Mouse (Mus musculus): ENCODE results near the gene Glrx5. TPM values are rescaled to one million over a fixed set of nuclear protein-coding genes. Genes with fewer than 3 reads are reported as not detected.
A peak's percentile ranks its signal among the peaks of the same experiment; 100 is the strongest.

Glrx5 gene
- polyA plus RNA-seq, 1 experiment from 2014 or later = 157 TPM

- Histone ChIP-seq H3K4me3 (peak overlapping the region; percentile 56), H3K4me1 (peaks cover 19% of the 10 kb centered on the region), H3K9ac (no peak overlapping the region), H3K27me3 (peaks cover 57% of the 10 kb centered on the region), H3K9me3 (replicated peaks) (no peaks in the 10 kb centered on the region), H3K27ac (no peak overlapping the region), H3K4me2 (replicated peaks) (peak overlapping the region; percentile 97), H3K36me3 (no peaks in the 10 kb centered on the region)
- under 1% methylated on average over 13 of the region's 13 CpGs for WGBS
- ATAC-seq (ENCODE audit: low FRiP score) = peak; percentile 56
These were observed 23.7 kb upstream of the Glrx5 start for GRCm38 (mm10) chr12:105008752-105009178.

- Histone ChIP-seq H3K4me1 (peaks cover 19% of the 10 kb centered on the region), H3K36me3 (no peaks in the 10 kb centered on the region), H3K4me2 (replicated peaks) (peak within 1 kb of the TSS; percentile 97), H3K27ac (no peak within 1 kb of the TSS), H3K27me3 (peaks cover 57% of the 10 kb centered on the region), H3K9ac (peak within 1 kb of the TSS; percentile 53), H3K4me3 (peak within 1 kb of the TSS; percentile 56), H3K9me3 (replicated peaks) (no peaks in the 10 kb centered on the region)
- WGBS = 1% methylated on average over 66 of the region's 66 CpGs
- ATAC-seq (ENCODE audit: low FRiP score) = peak; percentile 71
These were observed 22.9 kb upstream of the Glrx5 start, which contains the start of gene Syne3 for GRCm38 (mm10) chr12:105009370-105010212. Syne3 (minus strand) TSS chr12:105009809.

GRCm38 (mm10) chr12:105010213-105010790 lies 22.2 kb upstream of the Glrx5 start:
- Histone ChIP-seq H3K36me3 (no peaks in the 10 kb centered on the region), H3K4me2 (replicated peaks) (peak overlapping the region; percentile 97), H3K4me3 (peak overlapping the region; percentile 56), H3K4me1 (peaks cover 19% of the 10 kb centered on the region), H3K9me3 (replicated peaks) (no peaks in the 10 kb centered on the region), H3K27me3 (peaks cover 52% of the 10 kb centered on the region), H3K9ac (peak overlapping the region; percentile 53; the same call in 1 of the 2 replicates), H3K27ac (no peak overlapping the region)
- ATAC-seq (ENCODE audit: low FRiP score) = peak; percentile 15; the same call in 1 of the 2 replicates
- 11% methylated on average over 9 of the region's 9 CpGs for WGBS

GRCm38 (mm10) chr12:105011589-105011988 lies 20.9 kb upstream of the Glrx5 start:
- Histone ChIP-seq H3K36me3 (no peaks in the 10 kb centered on the region), H3K4me1 (peaks cover 27% of the 10 kb centered on the region), H3K27ac (no peak overlapping the region), H3K4me3 (no peak overlapping the region), H3K27me3 (peaks cover 51% of the 10 kb centered on the region), H3K4me2 (replicated peaks) (no peak overlapping the region), H3K9ac (no peak overlapping the region), H3K9me3 (replicated peaks) (no peaks in the 10 kb centered on the region)
- WGBS = 100% methylated on average over 1 of the region's 1 CpGs
- ATAC-seq (ENCODE audit: low FRiP score) = no peak

GRCm38 (mm10) chr12:105012314-105012713 lies 20.2 kb upstream of the Glrx5 start:
- Histone ChIP-seq H3K4me2 (replicated peaks) (no peak overlapping the region), H3K4me3 (no peak overlapping the region), H3K9ac (no peak overlapping the region), H3K36me3 (no peaks in the 10 kb centered on the region), H3K9me3 (replicated peaks) (no peaks in the 10 kb centered on the region), H3K4me1 (peaks cover 30% of the 10 kb centered on the region), H3K27ac (no peak overlapping the region), H3K27me3 (peaks cover 47% of the 10 kb centered on the region)
- 95% methylated on average over 4 of the region's 4 CpGs for WGBS
- no peak for ATAC-seq (ENCODE audit: low FRiP score)

- Histone ChIP-seq H3K27me3 (peaks cover 39% of the 10 kb centered on the region), H3K9ac (no peak overlapping the region), H3K4me2 (replicated peaks) (no peak overlapping the region), H3K4me1 (peaks cover 30% of the 10 kb centered on the region), H3K27ac (no peak overlapping the region), H3K9me3 (replicated peaks) (no peaks in the 10 kb centered on the region), H3K4me3 (no peak overlapping the region), H3K36me3 (no peaks in the 10 kb centered on the region)
- 47% methylated on average over 17 of the region's 17 CpGs for WGBS
- no peak for ATAC-seq (ENCODE audit: low FRiP score)
These were observed 19.4 kb upstream of the Glrx5 start for GRCm38 (mm10) chr12:105013065-105013464.

GRCm38 (mm10) chr12:105016199-105016598 lies 16.3 kb upstream of the Glrx5 start:
- ATAC-seq (ENCODE audit: low FRiP score) = no peak
- H3K4me1 ChIP-seq = peaks cover 16% of the 10 kb centered on the region
- no peak overlapping the region for H3K27ac ChIP-seq
- H3K36me3 ChIP-seq = no peaks in the 10 kb centered on the region
- H3K4me3 ChIP-seq = no peak overlapping the region
- H3K9me3 ChIP-seq (replicated peaks) = no peaks in the 10 kb centered on the region
- H3K4me2 ChIP-seq (replicated peaks) = no peak overlapping the region
- H3K27me3 ChIP-seq = 0 out of 2 replicates have a peak, but pooled peaks cover 9% of the 10 kb centered on the region
- WGBS = 61% methylated on average over 4 of the region's 4 CpGs
- H3K9ac ChIP-seq = no peak overlapping the region

- 58% methylated on average over 10 of the region's 10 CpGs for WGBS
- H3K4me1 ChIP-seq = peaks cover 16% of the 10 kb centered on the region
- H3K4me3 ChIP-seq = no peak overlapping the region
- H3K9me3 ChIP-seq (replicated peaks) = no peaks in the 10 kb centered on the region
- H3K27me3 ChIP-seq = 0 out of 2 replicates have a peak, but pooled peaks cover 9% of the 10 kb centered on the region
- H3K4me2 ChIP-seq (replicated peaks) = no peak overlapping the region; the same call in 1 of the 2 replicates
- H3K27ac ChIP-seq = no peak overlapping the region
- no peaks in the 10 kb centered on the region for H3K36me3 ChIP-seq
- ATAC-seq (ENCODE audit: low FRiP score) = peak; percentile 32; the same call in 1 of the 2 replicates
- H3K9ac ChIP-seq = no peak overlapping the region
These were observed 15.8 kb upstream of the Glrx5 start for GRCm38 (mm10) chr12:105016639-105017038.

GRCm38 (mm10) chr12:105019359-105020219 lies 12.9 kb upstream of the Glrx5 start:
- Histone ChIP-seq H3K27me3 (no peaks in the 10 kb centered on the region), H3K4me2 (replicated peaks) (no peak overlapping the region), H3K27ac (no peak overlapping the region), H3K4me1 (peaks cover 16% of the 10 kb centered on the region), H3K9me3 (replicated peaks) (peaks cover 16% of the 10 kb centered on the region), H3K4me3 (no peak overlapping the region), H3K36me3 (0 out of 2 replicates have a peak, but pooled peaks cover 7% of the 10 kb centered on the region), H3K9ac (no peak overlapping the region)
- no peak for ATAC-seq (ENCODE audit: low FRiP score)
- 54% methylated on average over 19 of the region's 19 CpGs for WGBS

GRCm38 (mm10) chr12:105021441-105022069 lies 10.9 kb upstream of the Glrx5 start:
- H3K27me3 ChIP-seq = no peaks in the 10 kb centered on the region
- peaks cover 16% of the 10 kb centered on the region for H3K9me3 ChIP-seq (replicated peaks)
- 85% methylated on average over 8 of the region's 8 CpGs for WGBS
- no peak for ATAC-seq (ENCODE audit: low FRiP score)
- peaks cover 8% of the 10 kb centered on the region for H3K4me1 ChIP-seq
- H3K4me2 ChIP-seq (replicated peaks) = no peak overlapping the region
- no peak overlapping the region for H3K9ac ChIP-seq
- H3K36me3 ChIP-seq = 0 out of 2 replicates have a peak, but pooled peaks cover 7% of the 10 kb centered on the region
- no peak overlapping the region for H3K27ac ChIP-seq
- H3K4me3 ChIP-seq = no peak overlapping the region

- 71% methylated on average over 7 of the region's 7 CpGs for WGBS
- peaks cover 16% of the 10 kb centered on the region for H3K9me3 ChIP-seq (replicated peaks)
- no peak overlapping the region for H3K4me2 ChIP-seq (replicated peaks)
- ATAC-seq (ENCODE audit: low FRiP score) = no peak
- no peak overlapping the region for H3K27ac ChIP-seq
- H3K36me3 ChIP-seq = 0 out of 2 replicates have a peak, but pooled peaks cover 7% of the 10 kb centered on the region
- H3K9ac ChIP-seq = no peak overlapping the region
- no peaks in the 10 kb centered on the region for H3K27me3 ChIP-seq
- peaks cover 5% of the 10 kb centered on the region for H3K4me1 ChIP-seq
- H3K4me3 ChIP-seq = no peak overlapping the region
These were observed 10.3 kb upstream of the Glrx5 start for GRCm38 (mm10) chr12:105022141-105022540.
